Mouse (Mus musculus) neural tube, embryonic 13.5 days (tissue): ENCODE results near the gene Rab40c. TPM values are rescaled to one million over a fixed set of nuclear protein-coding genes. Genes with fewer than 3 reads are reported as not detected.

Experiments
- ATAC-seq: fragments of 200-750 bp; cut with Nextera tagmentation; 2 replicates; pipeline ENCODE4 v1.8.0; 2017; ENCODE audit warnings: low read depth, mild to moderate bottlenecking, moderate TSS enrichment, moderate library complexity
- H3K27ac ChIP-seq: fragments of 300-500 bp; sonication (generic); replicated peaks from 2 replicates; pipeline ENCODE4 v1.5.1; 2015; ENCODE audit warnings: moderate library complexity, mild to moderate bottlenecking, inconsistent platforms
- H3K27me3 ChIP-seq: fragments of 300-500 bp; sonication (generic); 2 replicates; pipeline ENCODE4 v1.6.1; 2015; ENCODE audit warnings: mild to moderate bottlenecking, inconsistent platforms
- H3K36me3 ChIP-seq: fragments of 300-500 bp; sonication (generic); 2 replicates; pipeline ENCODE4 v1.6.1; 2015; ENCODE audit warnings: mild to moderate bottlenecking, inconsistent platforms
- H3K4me1 ChIP-seq: fragments of 300-500 bp; sonication (generic); replicated peaks from 2 replicates; pipeline ENCODE4 v1.6.1; 2015; ENCODE audit warnings: inconsistent platforms
- H3K4me2 ChIP-seq: fragments of 300-500 bp; sonication (generic); 2 replicates; pipeline ENCODE4 v1.6.1; 2015; ENCODE audit warnings: inconsistent platforms, mild to moderate bottlenecking, moderate library complexity
- H3K4me3 ChIP-seq: fragments of 300-500 bp; sonication (generic); 2 replicates; pipeline ENCODE4 v1.5.1; 2015; ENCODE audit warnings: mild to moderate bottlenecking, inconsistent platforms
- H3K9ac ChIP-seq: fragments of 300-500 bp; sonication (generic); 2 replicates; pipeline ENCODE4 v1.6.1; 2015; ENCODE audit warnings: moderate library complexity, mild to moderate bottlenecking, inconsistent platforms
- H3K9me3 ChIP-seq: fragments of 300-500 bp; sonication (generic); 2 replicates; pipeline ENCODE4 v1.6.1; 2016; ENCODE audit warnings: inconsistent platforms
- WGBS: fragments of 180-500 bp; shearing (Covaris S2); methylation state at CpG from one replicate; pipeline ENCODE4 v1.1.7; 2015; 5-methylcytosine and 5-hydroxymethylcytosine counted together
- polyA plus RNA-seq: library from polyadenylated mRNA; unstranded; fragments of >200 nt; fragmentation: Nextera tagmentation; extraction: Ambion mirVana; gene quantifications from 2 replicates; pipeline ENCODE4 v1.2.1, GENCODE M21; 2015

Gene Rab40c
- polyA plus RNA-seq, 1 experiment from 2014 or later = 50.7 TPM

DNA sequence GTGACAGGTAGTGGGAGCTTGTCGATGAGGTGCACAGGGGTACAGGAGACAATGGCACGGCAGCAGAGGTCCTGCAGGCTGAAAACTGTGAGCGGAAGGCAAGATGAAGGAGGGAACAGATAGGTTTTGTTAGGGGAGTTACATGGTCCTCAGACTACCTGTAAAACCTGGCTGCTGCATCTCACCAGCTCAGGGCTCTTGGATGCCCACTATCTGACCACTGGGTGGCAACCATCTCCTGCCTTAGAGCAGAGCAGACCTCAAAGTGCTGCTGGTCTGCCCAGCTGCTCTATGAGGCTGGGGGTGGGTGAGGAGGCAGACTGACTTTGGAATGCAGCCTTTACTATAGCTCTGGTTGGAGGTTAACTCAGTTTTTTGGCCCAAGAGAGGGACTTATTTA lies 35.7 kb downstream of the Rab40c start:
- no peaks in the 10 kb centered on the region for H3K27me3 ChIP-seq
- no peak overlapping the region for H3K4me3 ChIP-seq
- ATAC-seq = no peak
- no peak overlapping the region for H3K9ac ChIP-seq
- no peaks in the 10 kb centered on the region for H3K9me3 ChIP-seq
- H3K36me3 ChIP-seq = peaks cover 66% of the 10 kb centered on the region
- H3K27ac ChIP-seq = no peak overlapping the region
- peaks cover 18% of the 10 kb centered on the region for H3K4me1 ChIP-seq
- WGBS = 91% methylated on average over 3 of the region's 3 CpGs
- H3K4me2 ChIP-seq = no peak overlapping the region

DNA sequence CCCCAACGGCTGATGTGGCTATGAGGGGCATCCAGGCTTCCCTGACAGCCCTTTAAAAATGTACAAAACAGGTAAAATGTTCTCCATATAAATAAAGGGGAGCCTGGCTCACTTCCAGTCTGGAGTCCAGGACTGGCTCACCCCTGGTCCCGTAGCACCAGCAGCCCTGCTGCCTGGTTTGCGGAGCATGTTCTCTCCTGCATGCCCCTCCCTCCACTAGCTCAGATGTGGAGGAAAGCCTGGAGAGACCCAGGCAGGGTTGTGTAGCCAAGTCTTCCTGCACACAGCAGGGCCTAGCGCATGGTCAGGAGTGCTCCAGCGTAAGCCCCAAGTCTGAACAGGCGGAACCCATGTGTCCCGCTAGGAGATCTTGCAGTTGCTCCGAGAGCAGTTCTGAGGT lies 36.3 kb downstream of the Rab40c start:
- ATAC-seq = no peak
- 88% methylated on average over 8 of the region's 8 CpGs for WGBS
- H3K4me1 ChIP-seq = peaks cover 18% of the 10 kb centered on the region
- no peak overlapping the region for H3K9ac ChIP-seq
- H3K27ac ChIP-seq = no peak overlapping the region
- no peaks in the 10 kb centered on the region for H3K9me3 ChIP-seq
- H3K4me3 ChIP-seq = no peak overlapping the region
- H3K36me3 ChIP-seq = peaks cover 66% of the 10 kb centered on the region
- no peaks in the 10 kb centered on the region for H3K27me3 ChIP-seq
- H3K4me2 ChIP-seq = no peak overlapping the region

DNA sequence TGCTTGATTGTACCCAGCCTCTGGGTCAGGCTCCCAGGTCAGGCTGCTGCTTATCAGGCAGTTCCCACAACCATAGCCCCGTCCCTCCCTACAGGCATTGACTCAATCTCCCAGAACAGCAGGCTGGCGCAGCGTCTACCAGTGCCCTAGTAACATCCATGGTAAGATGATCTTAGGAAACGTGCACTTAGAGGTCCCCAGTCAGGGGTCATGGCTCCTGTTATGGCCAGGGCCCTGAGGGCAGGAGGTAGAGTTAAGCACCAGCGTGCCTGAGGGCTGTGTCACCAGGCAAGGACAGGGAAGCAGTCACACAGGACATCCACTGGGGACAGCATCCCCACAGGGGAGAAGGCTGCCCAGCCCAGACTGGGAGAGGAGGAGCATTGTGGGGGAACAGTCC lies 37.2 kb downstream of the Rab40c start:
- no peak overlapping the region for H3K9ac ChIP-seq
- peaks cover 65% of the 10 kb centered on the region for H3K36me3 ChIP-seq
- no peak overlapping the region; the same call in 1 of the 2 replicates for H3K27ac ChIP-seq
- no peak overlapping the region for H3K4me2 ChIP-seq
- no peaks in the 10 kb centered on the region for H3K27me3 ChIP-seq
- H3K4me1 ChIP-seq = peaks cover 18% of the 10 kb centered on the region
- H3K9me3 ChIP-seq = no peaks in the 10 kb centered on the region
- ATAC-seq = no peak
- H3K4me3 ChIP-seq = no peak overlapping the region
- 45% methylated on average over 5 of the region's 5 CpGs for WGBS

DNA sequence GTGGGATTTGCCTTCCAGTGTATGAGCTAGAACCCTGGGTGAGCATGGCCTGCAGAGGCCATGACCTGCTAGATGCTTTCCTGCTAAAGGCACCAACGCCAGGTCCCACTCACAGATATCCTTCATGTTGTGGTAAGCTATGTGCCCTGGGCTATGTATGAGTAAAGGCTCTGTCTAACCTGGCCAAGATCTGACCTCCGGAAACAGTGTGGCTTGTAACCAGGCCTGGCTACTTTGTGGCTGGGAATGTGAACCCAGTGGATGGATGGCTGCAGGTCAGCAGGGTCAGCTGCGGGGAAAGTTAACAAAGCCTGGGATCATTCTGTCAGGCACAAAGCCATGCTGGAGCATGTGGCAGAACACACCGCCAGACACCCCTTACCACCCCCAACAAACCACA lies 37.8 kb downstream of the Rab40c start:
- H3K9me3 ChIP-seq = no peaks in the 10 kb centered on the region
- peaks cover 24% of the 10 kb centered on the region for H3K4me1 ChIP-seq
- no peak overlapping the region for H3K4me2 ChIP-seq
- peaks cover 63% of the 10 kb centered on the region for H3K36me3 ChIP-seq
- H3K27me3 ChIP-seq = no peaks in the 10 kb centered on the region
- H3K9ac ChIP-seq = 0 out of 2 replicates have a peak overlapping the region, but pooled peaks have one; percentile 12
- WGBS = 9% methylated on average over 4 of the region's 4 CpGs
- H3K27ac ChIP-seq = peak overlapping the region; percentile 59
- no peak for ATAC-seq
- no peak overlapping the region for H3K4me3 ChIP-seq

DNA sequence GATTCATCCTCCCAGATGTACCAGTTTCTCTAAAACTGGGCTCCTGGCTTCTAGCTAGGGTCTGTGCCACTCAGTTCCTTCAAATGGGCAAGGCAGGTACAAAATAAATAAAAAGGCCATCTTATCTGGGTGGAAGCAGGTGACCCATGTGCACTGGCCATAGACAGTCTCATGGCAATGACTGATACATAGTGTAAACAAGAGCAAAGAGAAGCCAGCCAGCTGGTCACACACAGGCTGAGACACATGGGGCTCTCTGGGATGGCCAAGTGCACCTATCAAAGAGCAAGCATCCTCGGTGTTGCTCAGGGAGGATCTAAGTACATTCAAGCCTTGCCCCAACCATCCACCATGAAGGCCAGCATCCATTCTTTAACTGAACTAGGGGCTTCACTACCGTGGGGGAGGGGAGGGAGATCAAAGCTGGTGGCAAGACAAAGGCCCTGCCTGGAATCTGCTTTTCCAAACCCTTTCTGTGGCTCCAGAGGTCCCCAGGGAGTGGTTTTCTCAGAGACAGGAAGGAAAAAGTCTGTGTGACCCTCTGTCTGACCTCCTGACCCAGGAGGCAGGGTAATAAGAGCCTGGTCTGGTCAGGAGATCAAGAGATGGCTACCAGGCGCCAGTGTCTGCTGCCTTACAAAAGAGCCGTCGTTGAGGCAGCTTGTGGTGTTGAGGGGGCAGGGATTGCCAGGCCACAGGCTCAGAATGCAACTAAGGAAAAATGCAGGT lies 38.5 kb downstream of the Rab40c start:
- Histone ChIP-seq H3K9me3 (no peaks in the 10 kb centered on the region), H3K4me1 (peaks cover 30% of the 10 kb centered on the region), H3K27me3 (no peaks in the 10 kb centered on the region), H3K9ac (0 out of 2 replicates have a peak overlapping the region, but pooled peaks have one; percentile 2), H3K36me3 (peaks cover 60% of the 10 kb centered on the region), H3K4me2 (no peak overlapping the region), H3K4me3 (no peak overlapping the region), H3K27ac (peak overlapping the region; percentile 59; the same call in 1 of the 2 replicates)
- ATAC-seq = no peak
- WGBS = 7% methylated on average over 5 of the region's 5 CpGs

DNA sequence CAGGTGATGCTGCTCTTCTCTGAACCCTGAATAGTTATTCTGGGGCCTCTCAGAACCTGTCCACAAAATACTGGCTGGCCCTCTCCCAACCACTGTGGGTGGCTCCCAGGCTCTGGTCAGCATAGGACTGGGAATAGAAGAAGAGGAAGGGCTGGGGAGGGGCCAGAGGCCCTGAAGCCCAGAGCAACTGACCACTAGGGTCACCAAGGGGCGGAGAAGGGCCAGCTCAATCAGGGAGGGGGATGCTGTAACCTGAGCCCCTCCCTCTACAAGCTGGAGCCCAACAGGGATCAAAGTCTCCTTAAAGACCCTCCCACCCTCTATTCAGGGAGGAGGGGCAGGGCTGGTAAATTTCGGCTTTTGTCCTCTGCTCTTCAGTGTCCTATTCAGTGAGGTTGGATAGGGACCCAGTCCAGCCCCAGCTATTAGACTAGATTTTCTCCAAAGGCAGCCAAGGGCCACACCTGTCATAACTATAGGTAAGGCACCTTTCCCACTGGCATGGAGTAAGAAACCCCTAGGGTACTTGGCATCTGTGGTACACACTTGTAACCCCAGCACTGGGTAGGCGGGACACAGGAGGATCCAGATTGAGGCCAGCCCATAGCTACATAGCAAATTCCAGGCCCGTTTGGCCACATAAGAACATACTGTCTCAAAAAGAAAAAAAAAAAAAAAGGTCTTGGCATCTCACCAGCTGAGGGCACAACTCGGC lies 39.2 kb downstream of the Rab40c start, which contains the start of gene Wfikkn1:
Gene Wfikkn1, minus strand, starts transcription at position 663 of the 715 bp plus-strand sequence.
- Histone ChIP-seq H3K27me3 (no peaks in the 10 kb centered on the region), H3K9me3 (no peaks in the 10 kb centered on the region), H3K4me1 (peaks cover 34% of the 10 kb centered on the region), H3K36me3 (peaks cover 60% of the 10 kb centered on the region), H3K27ac (peak within 1 kb of the TSS; percentile 59), H3K4me2 (no peak within 1 kb of the TSS), H3K4me3 (no peak within 1 kb of the TSS), H3K9ac (peak within 1 kb of the TSS; percentile 5; the same call in 1 of the 2 replicates)
- WGBS = 22% methylated on average over 5 of the region's 5 CpGs
- no peak for ATAC-seq

DNA sequence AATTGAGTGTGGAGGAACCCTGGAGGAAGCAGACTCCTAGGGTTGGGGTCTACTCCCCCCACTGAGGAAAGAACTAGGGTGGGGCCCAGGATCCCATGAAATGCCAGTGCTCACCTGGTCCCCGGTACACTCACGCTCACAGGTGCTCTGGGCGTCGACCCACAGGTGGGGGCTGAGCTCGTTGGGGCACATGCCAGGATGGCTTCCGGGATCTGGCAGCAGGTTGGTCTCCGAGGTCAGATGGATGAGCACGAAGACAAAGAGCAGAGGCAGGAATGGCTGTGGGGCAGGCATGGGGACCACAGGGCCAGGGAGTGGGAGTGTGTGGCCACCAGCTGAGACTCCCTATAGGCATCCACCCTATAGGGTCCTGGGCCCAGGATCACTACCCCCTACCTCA lies 39.8 kb downstream of the Rab40c start:
- Histone ChIP-seq H3K9me3 (no peaks in the 10 kb centered on the region), H3K27me3 (no peaks in the 10 kb centered on the region), H3K4me3 (no peak overlapping the region), H3K9ac (no peak overlapping the region), H3K4me2 (no peak overlapping the region), H3K36me3 (peaks cover 56% of the 10 kb centered on the region), H3K4me1 (peaks cover 34% of the 10 kb centered on the region), H3K27ac (no peak overlapping the region)
- ATAC-seq = no peak
- WGBS = 49% methylated on average over 8 of the region's 8 CpGs

DNA sequence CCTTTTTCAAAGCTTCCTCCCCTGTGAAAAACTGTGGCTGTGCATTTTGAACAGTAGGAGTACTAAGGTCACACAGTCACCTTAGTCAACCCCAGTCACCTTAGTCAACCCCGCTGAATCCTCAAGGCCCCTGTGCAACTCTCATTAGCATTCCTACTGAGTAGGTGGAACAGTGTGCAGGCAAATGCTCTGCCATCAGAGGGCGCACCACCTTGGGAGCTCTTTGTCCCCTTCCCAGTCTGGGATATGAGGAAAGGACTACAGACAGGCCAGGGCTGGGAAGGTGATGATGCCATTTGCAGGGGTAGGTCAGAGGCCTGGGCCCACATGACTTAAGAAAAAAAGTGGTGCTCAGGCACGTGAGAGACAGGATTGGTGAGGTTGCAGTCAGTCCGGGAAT lies 40.3 kb downstream of the Rab40c start:
- peaks cover 35% of the 10 kb centered on the region for H3K4me1 ChIP-seq
- no peak for ATAC-seq
- no peak overlapping the region for H3K4me2 ChIP-seq
- peaks cover 51% of the 10 kb centered on the region for H3K36me3 ChIP-seq
- H3K9me3 ChIP-seq = no peaks in the 10 kb centered on the region
- H3K27ac ChIP-seq = no peak overlapping the region
- no peak overlapping the region for H3K9ac ChIP-seq
- WGBS = 40% methylated on average over 4 of the region's 4 CpGs
- H3K27me3 ChIP-seq = no peaks in the 10 kb centered on the region
- H3K4me3 ChIP-seq = no peak overlapping the region

DNA sequence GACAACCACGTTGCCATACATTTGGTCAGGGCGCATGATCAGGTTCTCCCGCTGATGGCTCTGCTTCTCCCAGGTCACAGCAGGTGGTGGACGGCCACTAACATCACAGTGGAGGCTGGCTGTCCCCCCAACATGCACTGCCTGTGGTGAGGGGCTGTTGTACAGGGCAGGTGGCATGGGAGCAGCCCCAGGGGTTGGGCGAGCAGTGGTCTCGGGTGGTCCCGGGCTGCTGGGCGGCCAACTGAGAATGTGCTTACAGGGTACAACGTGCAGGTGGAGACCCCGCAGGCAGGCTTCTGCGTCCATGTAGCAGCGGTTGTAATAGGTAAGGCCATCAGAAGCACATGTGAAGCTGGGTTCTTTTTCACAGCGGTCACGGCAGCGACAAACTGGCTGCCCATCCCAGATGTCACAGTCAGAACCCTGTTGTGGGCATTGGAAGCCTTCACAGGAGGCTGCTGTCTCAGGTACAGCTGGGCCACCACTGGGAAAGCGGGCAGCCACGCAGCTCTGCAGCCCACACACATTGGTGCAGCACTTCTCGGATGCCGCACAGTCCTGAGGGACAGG lies 40.8 kb downstream of the Rab40c start:
- Histone ChIP-seq H3K27ac (no peak overlapping the region), H3K9me3 (no peaks in the 10 kb centered on the region), H3K4me2 (no peak overlapping the region), H3K36me3 (peaks cover 46% of the 10 kb centered on the region), H3K9ac (no peak overlapping the region), H3K27me3 (no peaks in the 10 kb centered on the region), H3K4me3 (no peak overlapping the region), H3K4me1 (peaks cover 41% of the 10 kb centered on the region)
- ATAC-seq = no peak
- WGBS = 87% methylated on average over 19 of the region's 19 CpGs

DNA sequence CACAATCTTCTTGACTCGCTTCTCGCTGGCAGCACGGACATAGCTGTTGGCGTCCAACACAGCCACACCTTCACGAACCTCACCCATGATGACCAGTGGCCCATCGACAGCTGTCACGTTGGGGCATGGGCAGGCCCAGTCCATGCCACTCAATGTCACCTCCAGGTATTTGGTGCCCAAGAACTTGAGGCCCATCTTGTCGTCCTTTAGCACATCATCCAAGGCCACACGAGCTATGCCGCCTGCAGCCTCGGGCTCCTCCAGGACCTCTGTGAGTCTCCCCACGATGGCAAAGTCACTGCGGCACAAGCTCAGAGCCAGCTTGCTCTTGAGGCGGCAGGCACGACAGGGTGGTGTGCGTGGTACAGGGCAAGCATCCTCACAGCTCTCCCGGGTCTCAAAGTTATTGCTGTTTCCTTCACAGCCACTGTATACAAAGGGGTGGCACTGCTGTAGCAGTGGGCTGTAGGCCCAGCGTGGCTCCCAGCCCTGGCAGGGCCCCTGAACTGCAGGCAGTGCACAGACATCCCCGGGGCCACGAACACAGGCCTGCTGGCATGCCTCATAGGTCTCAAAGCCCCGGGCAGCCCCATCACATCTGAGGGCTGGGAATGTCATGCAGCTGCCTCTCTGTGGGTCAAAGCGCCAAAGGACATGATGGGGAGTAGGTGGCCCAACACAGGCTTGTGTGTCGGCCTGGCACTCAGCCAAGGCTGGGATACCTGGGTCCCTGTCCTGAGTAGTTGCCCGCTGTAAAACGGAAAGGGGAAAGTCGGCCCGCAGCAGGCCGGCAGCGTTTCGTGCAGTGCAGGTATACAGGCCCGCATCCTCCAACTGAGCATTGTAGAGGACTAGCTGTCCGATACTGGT lies 41.6 kb downstream of the Rab40c start:
- H3K9ac ChIP-seq = no peak overlapping the region
- no peaks in the 10 kb centered on the region for H3K27me3 ChIP-seq
- H3K27ac ChIP-seq = no peak overlapping the region
- 93% methylated on average over 32 of the region's 32 CpGs for WGBS
- peaks cover 41% of the 10 kb centered on the region for H3K4me1 ChIP-seq
- H3K36me3 ChIP-seq = peaks cover 38% of the 10 kb centered on the region
- no peaks in the 10 kb centered on the region for H3K9me3 ChIP-seq
- no peak overlapping the region for H3K4me3 ChIP-seq
- no peak overlapping the region for H3K4me2 ChIP-seq
- no peak for ATAC-seq

DNA sequence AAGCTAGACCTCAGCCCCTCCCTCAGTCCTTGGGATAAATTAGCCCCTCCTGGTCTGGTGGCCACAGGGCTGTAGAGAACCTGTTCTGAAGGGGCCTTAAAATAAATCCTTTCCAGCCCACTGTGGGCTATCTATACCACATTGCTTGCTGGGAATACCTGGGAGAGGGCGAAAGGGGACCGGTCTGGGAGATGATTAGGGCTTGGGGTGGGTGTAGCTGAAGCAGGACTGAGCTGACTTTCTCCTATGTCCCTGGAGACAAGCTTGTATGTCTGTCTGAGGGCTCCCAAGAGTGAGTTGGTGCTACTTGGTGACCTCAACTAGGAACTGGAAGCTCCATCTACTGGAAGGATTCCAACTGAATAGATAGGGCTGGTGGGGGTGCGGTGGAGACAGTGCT lies 42.5 kb downstream of the Rab40c start:
- Histone ChIP-seq H3K4me2 (0 out of 2 replicates have a peak overlapping the region, but pooled peaks have one; percentile 94), H3K36me3 (peaks cover 29% of the 10 kb centered on the region), H3K4me3 (no peak overlapping the region), H3K9me3 (no peaks in the 10 kb centered on the region), H3K9ac (peak overlapping the region; percentile 31; the same call in 1 of the 2 replicates), H3K4me1 (peaks cover 41% of the 10 kb centered on the region), H3K27ac (no peak overlapping the region), H3K27me3 (no peaks in the 10 kb centered on the region)
- no peak for ATAC-seq
- WGBS = 89% methylated on average over 3 of the region's 3 CpGs
